Comparison of ENCODE assay signal across 27 mouse cellular contexts in the genomic region with DNA sequence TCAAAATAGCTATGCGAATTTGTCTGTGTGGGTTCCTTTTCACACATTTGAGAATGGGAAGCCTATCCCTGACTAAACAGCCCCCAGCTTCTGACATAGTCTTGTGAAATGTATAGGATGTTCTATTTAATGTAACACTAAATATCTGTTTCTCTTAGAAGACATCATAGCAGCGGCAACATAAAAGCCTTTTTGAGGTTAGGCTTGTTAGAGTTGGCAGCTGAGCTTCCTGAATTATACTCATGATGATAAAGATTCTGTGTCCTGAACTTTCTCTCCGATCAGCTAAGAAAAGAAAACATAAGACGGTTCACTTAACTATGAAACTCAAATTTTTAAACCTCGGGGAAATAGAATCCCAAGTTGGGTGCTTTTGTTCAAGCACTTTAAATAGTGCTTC.
"Had no signal": no experiment of that assay in that cellular context is flagged by ENCODE, and none has a peak within 500 bp of the region (broad histone marks: within the 10 kb centered on the region; RNA-seq: fewer than 3 reads in every experiment).

No protein-coding gene starts in this region.

- ATAC-seq: hindbrain, postnatal 0 days; intestine, embryonic 16.5 days had no signal

- H3K9me3 ChIP-seq: heart, embryonic 10.5 days; hindbrain, embryonic 10.5 days; hindbrain, embryonic 12.5 days; hindbrain, embryonic 15.5 days; kidney, embryonic 15.5 days; limb, embryonic 10.5 days; limb, embryonic 12.5 days; liver, embryonic 13.5 days; liver, embryonic 15.5 days had no signal

- DNase-seq: gastrocnemius, adult 2 months; gastrocnemius, postnatal 10 days; gastrocnemius, postnatal 25 days; heart, adult 18-20 months; heart, postnatal 10 days; heart, postnatal 4 days; kidney, adult 11 months; kidney, adult 2 months; kidney, adult 9 months; kidney, postnatal 10 days; kidney, postnatal 25 days; kidney, postnatal 4 days; liver; liver, embryonic 13.5 days had no signal

- H3K4me2 ChIP-seq: heart, embryonic 12.5 days; hindbrain, embryonic 12.5 days; hindbrain, embryonic 15.5 days; kidney, embryonic 15.5 days; limb, embryonic 12.5 days; liver, embryonic 11.5 days; liver, embryonic 13.5 days; liver, embryonic 15.5 days had no signal

- H3K27ac ChIP-seq: gastrocnemius, adult 2 months; heart, embryonic 10.5 days; hindbrain, embryonic 10.5 days; hindbrain, embryonic 12.5 days; hindbrain, embryonic 15.5 days; hindbrain, postnatal 0 days; kidney, embryonic 15.5 days; left cerebral cortex, adult 2 months; limb, embryonic 10.5 days; limb, embryonic 12.5 days; liver, embryonic 13.5 days; liver, embryonic 15.5 days had no signal

- H3K4me1 ChIP-seq: heart, embryonic 10.5 days; heart, embryonic 12.5 days; hindbrain, embryonic 10.5 days; hindbrain, embryonic 12.5 days; hindbrain, embryonic 15.5 days; kidney, embryonic 15.5 days; limb, embryonic 10.5 days; limb, embryonic 12.5 days; liver, embryonic 13.5 days; liver, embryonic 15.5 days had no signal

- H3K4me3 ChIP-seq: gastrocnemius, adult 2 months; heart, embryonic 10.5 days; heart, embryonic 12.5 days; hindbrain, embryonic 10.5 days; hindbrain, embryonic 12.5 days; hindbrain, embryonic 15.5 days; kidney, embryonic 15.5 days; left cerebral cortex, adult 2 months; limb, embryonic 10.5 days; limb, embryonic 12.5 days; liver, embryonic 13.5 days; liver, embryonic 15.5 days had no signal

- H3K27me3 ChIP-seq: heart, embryonic 12.5 days; hindbrain, embryonic 12.5 days; hindbrain, embryonic 15.5 days; kidney, embryonic 15.5 days; limb, embryonic 12.5 days; liver, embryonic 13.5 days; liver, embryonic 15.5 days had no signal

- H3K9ac ChIP-seq: heart, embryonic 12.5 days; hindbrain, embryonic 12.5 days; hindbrain, embryonic 15.5 days; kidney, embryonic 15.5 days; limb, embryonic 12.5 days; liver, embryonic 13.5 days; liver, embryonic 15.5 days had no signal
